Comparison of ENCODE assay signal across 25 mouse cellular contexts in the genomic region with DNA sequence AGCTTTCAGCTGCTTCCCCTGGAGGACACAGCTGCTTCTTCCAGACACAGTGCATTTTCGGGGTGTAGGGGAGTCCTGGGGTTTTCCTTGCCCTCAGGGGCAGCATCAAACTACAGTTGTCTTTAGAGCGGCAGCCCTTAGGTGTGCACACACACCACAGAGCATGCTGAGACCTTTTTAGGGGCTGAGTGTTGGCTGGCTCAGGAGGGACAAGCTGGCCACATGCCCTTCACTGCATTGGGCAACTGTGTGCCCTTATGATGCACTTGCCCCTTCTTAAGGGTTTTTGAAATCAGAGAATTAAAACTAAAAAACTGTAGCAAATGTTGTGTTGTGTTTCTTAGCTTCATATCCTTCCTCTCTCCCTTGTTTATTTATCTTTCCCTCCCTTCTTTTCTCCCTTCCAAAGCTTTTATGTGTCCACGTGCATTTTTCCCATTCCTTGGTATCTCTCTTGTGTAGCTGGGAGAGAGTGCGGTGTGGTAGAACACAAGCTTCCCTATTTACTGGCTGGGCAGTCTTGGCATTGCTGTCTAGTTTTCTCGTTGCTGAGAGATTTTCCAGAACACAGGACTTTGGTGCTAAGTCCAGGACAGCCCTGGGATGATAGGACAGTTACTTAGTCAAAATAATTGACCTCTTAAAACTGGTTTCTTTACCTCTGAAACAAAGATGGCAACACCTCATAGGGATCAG. TPM values are rescaled to one million over a fixed set of nuclear protein-coding genes. Genes with fewer than 3 reads are reported as not detected.
DNase-seq lines count a peak whose midpoint lies in the region; ATAC-seq and TF ChIP-seq lines count a peak whose summit lies in the region.
"Had no signal": no experiment of that assay in that cellular context is flagged by ENCODE, and none has a peak within 500 bp of the region (broad histone marks: within the 10 kb centered on the region; RNA-seq: fewer than 3 reads in every experiment).

No protein-coding gene starts in this region.

- no peak overlapping the region for H3K9ac ChIP-seq in midbrain, embryonic 15.5 days
- H3K9ac ChIP-seq: heart, embryonic 15.5 days; neural tube, embryonic 12.5 days had no signal

- no peak for TF ChIP-seq POLR2A in kidney, adult 2 months (IDR thresholded peaks at IDR 0.05; ENCODE audit: low read depth, low read length)

- DNase-seq in cerebellum, postnatal 14 days = peak; percentile 30 to 43
- no peak for DNase-seq in cerebellum, adult 8-10 months
- DNase-seq in kidney, adult 2 months = peak; percentile 48
- no peak for DNase-seq in kidney, postnatal 4 days
- DNase-seq in midbrain, embryonic 10.5 days (ENCODE audit: low spot score) = no peak
- DNase-seq in natural killer cell, adult 2 months (ENCODE audit: low spot score in 2 of 2) = no peak
- DNase-seq in thymus, postnatal 4 days = no peak
- DNase-seq: adrenal gland, postnatal 25 days; cerebellum, adult 9-10 months; gastrocnemius, postnatal 25 days; heart, postnatal 4 days; kidney, adult 11 months; kidney, postnatal 10 days had no signal

- peaks cover 13% of the 10 kb centered on the region for H3K4me1 ChIP-seq in kidney, adult 2 months (ENCODE audit: control insufficient read depth, insufficient read depth, low read length)
- H3K4me1 ChIP-seq in midbrain, embryonic 15.5 days = peaks cover 9% of the 10 kb centered on the region
- H3K4me1 ChIP-seq in midbrain, embryonic 10.5 days = peaks cover 11% of the 10 kb centered on the region
- H3K4me1 ChIP-seq: neural tube, embryonic 12.5 days had no signal

- H3K27me3 ChIP-seq in kidney, adult 2 months (replicated peaks; ENCODE audit: control insufficient read depth, insufficient read depth, low read length) = no peaks in the 10 kb centered on the region
- no peaks in the 10 kb centered on the region for H3K27me3 ChIP-seq in midbrain, embryonic 15.5 days (replicated peaks)
- no peaks in the 10 kb centered on the region for H3K27me3 ChIP-seq in midbrain, embryonic 10.5 days (ENCODE audit: low read depth, poor library complexity, severe bottlenecking)
- H3K27me3 ChIP-seq: heart, embryonic 15.5 days; neural tube, embryonic 12.5 days had no signal

- no peaks in the 10 kb centered on the region for H3K9me3 ChIP-seq in midbrain, embryonic 15.5 days
- H3K9me3 ChIP-seq in midbrain, embryonic 10.5 days (replicated peaks) = no peaks in the 10 kb centered on the region
- H3K9me3 ChIP-seq: forebrain, embryonic 10.5 days; heart, embryonic 15.5 days; neural tube, embryonic 12.5 days had no signal

- WGBS in kidney, adult 2 months = 59% methylated on average over 5 of the region's 5 CpGs
- WGBS in midbrain, embryonic 15.5 days = 73% methylated on average over 5 of the region's 5 CpGs
- 79% methylated on average over 5 of the region's 5 CpGs for WGBS in midbrain, embryonic 10.5 days

- H3K27ac ChIP-seq in kidney, adult 2 months (ENCODE audit: insufficient read depth, low read depth, low read length) = 0 out of 2 replicates have a peak overlapping the region, but pooled peaks have one; percentile 2
- H3K27ac ChIP-seq in midbrain, embryonic 15.5 days = peak overlapping the region; percentile 6
- H3K27ac ChIP-seq in midbrain, embryonic 10.5 days (replicated peaks) = no peak overlapping the region
- H3K27ac ChIP-seq: forebrain, embryonic 10.5 days; heart, embryonic 15.5 days; macrophage; neural tube, embryonic 12.5 days had no signal

- no peak overlapping the region for H3K4me2 ChIP-seq in midbrain, embryonic 15.5 days
- H3K4me2 ChIP-seq: heart, embryonic 15.5 days; liver, embryonic 11.5 days; midbrain, embryonic 11.5 days; neural tube, embryonic 12.5 days had no signal

- no peak for ATAC-seq in midbrain, embryonic 15.5 days (replicated peaks)

- H3K36me3 ChIP-seq in kidney, adult 2 months (ENCODE audit: control insufficient read depth, insufficient read depth, low read length) = no peaks in the 10 kb centered on the region
- no peaks in the 10 kb centered on the region for H3K36me3 ChIP-seq in midbrain, embryonic 15.5 days (replicated peaks)
- no peaks in the 10 kb centered on the region for H3K36me3 ChIP-seq in midbrain, embryonic 10.5 days
- H3K36me3 ChIP-seq: forebrain, embryonic 10.5 days; heart, embryonic 15.5 days; neural tube, embryonic 12.5 days had no signal

- no peak overlapping the region for H3K4me3 ChIP-seq in kidney, adult 2 months (ENCODE audit: insufficient read depth, low read depth, low read length)
- H3K4me3 ChIP-seq in midbrain, embryonic 15.5 days = no peak overlapping the region
- H3K4me3 ChIP-seq in midbrain, embryonic 10.5 days = no peak overlapping the region
- H3K4me3 ChIP-seq: forebrain, embryonic 10.5 days; heart, embryonic 15.5 days; neural tube, embryonic 12.5 days had no signal

- no peak for TF ChIP-seq CTCF in kidney, adult 2 months (conservative IDR thresholded peaks at IDR 0.05; ENCODE audit: insufficient read depth, insufficient read length, low read depth, low read length)

RNA-seq across cellular contexts. Expression of gene Cldn18, which starts 31.4 kb away (rescaled TPM):
- polyA plus RNA-seq in kidney, adult 2 months (2012; rRNA removed) = 0.08 and 0.11 TPM in 2 replicates
- not detected in 2 replicates for polyA plus RNA-seq in midbrain, embryonic 15.5 days (2015; fragmentation: Nextera tagmentation; extraction: Ambion mirVana)
- not detected in 2 replicates for polyA plus RNA-seq in midbrain, embryonic 10.5 days (2016; fragmentation: Nextera tagmentation; extraction: Ambion mirVana)
- polyA plus RNA-seq: brain, embryonic 14.5 days; embryonic facial prominence, embryonic 11.5 days; limb, embryonic 11.5 days; macrophage; midbrain, embryonic 11.5 days; neural tube, embryonic 12.5 days; thymus, postnatal 0 days; urinary bladder, adult 2 months had no signal

RNA-seq across cellular contexts. Expression of gene Dzip1l, which starts 56.4 kb away (rescaled TPM):
- 6.8 and 7.2 TPM in 2 replicates for polyA plus RNA-seq in kidney, adult 2 months (2012; rRNA removed)
- 8.8 and 10.8 TPM in 2 replicates for polyA plus RNA-seq in midbrain, embryonic 15.5 days (2015; fragmentation: Nextera tagmentation; extraction: Ambion mirVana)
- 26.3 and 27.9 TPM in 2 replicates for polyA plus RNA-seq in midbrain, embryonic 10.5 days (2016; fragmentation: Nextera tagmentation; extraction: Ambion mirVana)
- polyA plus RNA-seq: macrophage had no signal

Comparison
In these comparisons a context has a peak if more than half of its experiments do, and no peak if none do; other contexts are left out.
1. DNase-seq: peak in cerebellum, postnatal 14 days (2 of 2) and kidney, adult 2 months (single experiment); none in cerebellum, adult 8-10 months (single experiment), kidney, postnatal 4 days (0 of 2), midbrain, embryonic 10.5 days (single experiment), natural killer cell, adult 2 months (0 of 2) and thymus, postnatal 4 days (single experiment).